Mouse (Mus musculus) liver, embryonic 13.5 days (tissue): ENCODE results near the gene Acbd3. TPM values are rescaled to one million over a fixed set of nuclear protein-coding genes. Genes with fewer than 3 reads are reported as not detected.
A peak's percentile ranks its signal among the peaks of the same experiment; 100 is the strongest.

ENCODE experiments used
- ATAC-seq: fragments of 200-750 bp; cut with Nextera tagmentation; 2 replicates; pipeline ENCODE4 v1.8.0; 2017; ENCODE audit warnings: low read depth, mild to moderate bottlenecking, moderate number of reproducible peaks, moderate library complexity
- DNase-seq: peaks from one replicate; pipeline ENCODE4 v3.0.0; 2022
- H3K27ac ChIP-seq: fragments of 300-500 bp; sonication (generic); 2 replicates; pipeline ENCODE4 v1.5.1; 2015; ENCODE audit warnings: moderate library complexity, mild to moderate bottlenecking, inconsistent platforms
- H3K27me3 ChIP-seq: fragments of 300-500 bp; sonication (generic); 2 replicates; pipeline ENCODE4 v1.6.1; 2015; ENCODE audit warnings: mild to moderate bottlenecking, inconsistent platforms
- H3K36me3 ChIP-seq: fragments of 300-500 bp; sonication (generic); 2 replicates; pipeline ENCODE4 v1.6.1; 2015; ENCODE audit warnings: mild to moderate bottlenecking, inconsistent platforms
- H3K4me1 ChIP-seq: fragments of 300-500 bp; sonication (generic); replicated peaks from 2 replicates; pipeline ENCODE4 v1.6.1; 2015; ENCODE audit warnings: inconsistent platforms
- H3K4me2 ChIP-seq: fragments of 300-500 bp; sonication (generic); 2 replicates; pipeline ENCODE4 v1.6.1; 2015; ENCODE audit warnings: inconsistent platforms, mild to moderate bottlenecking, moderate library complexity
- H3K4me3 ChIP-seq: fragments of 300-500 bp; sonication (generic); replicated peaks from 2 replicates; pipeline ENCODE4 v1.5.1; 2015; ENCODE audit warnings: mild to moderate bottlenecking, inconsistent platforms
- H3K9ac ChIP-seq: fragments of 300-500 bp; sonication (generic); 2 replicates; pipeline ENCODE4 v1.6.1; 2015; ENCODE audit warnings: mild to moderate bottlenecking, inconsistent platforms
- H3K9me3 ChIP-seq: fragments of 300-500 bp; sonication (generic); replicated peaks from 2 replicates; pipeline ENCODE4 v1.6.1; 2016; ENCODE audit warnings: inconsistent platforms
- WGBS: fragments of 180-500 bp; shearing (Covaris S2); methylation state at CpG from one replicate; pipeline ENCODE4 v1.1.7; 2015; ENCODE audit not compliant: insufficient replicate concordance; 5-methylcytosine and 5-hydroxymethylcytosine counted together
- polyA plus RNA-seq: library from polyadenylated mRNA; unstranded; fragments of >200 nt; fragmentation: Nextera tagmentation; extraction: Ambion mirVana; gene quantifications from 2 replicates; pipeline ENCODE4 v1.2.1, GENCODE M21; 2015

Acbd3 gene
- polyA plus RNA-seq, 1 experiment from 2014 or later = 8.7 TPM

DNA sequence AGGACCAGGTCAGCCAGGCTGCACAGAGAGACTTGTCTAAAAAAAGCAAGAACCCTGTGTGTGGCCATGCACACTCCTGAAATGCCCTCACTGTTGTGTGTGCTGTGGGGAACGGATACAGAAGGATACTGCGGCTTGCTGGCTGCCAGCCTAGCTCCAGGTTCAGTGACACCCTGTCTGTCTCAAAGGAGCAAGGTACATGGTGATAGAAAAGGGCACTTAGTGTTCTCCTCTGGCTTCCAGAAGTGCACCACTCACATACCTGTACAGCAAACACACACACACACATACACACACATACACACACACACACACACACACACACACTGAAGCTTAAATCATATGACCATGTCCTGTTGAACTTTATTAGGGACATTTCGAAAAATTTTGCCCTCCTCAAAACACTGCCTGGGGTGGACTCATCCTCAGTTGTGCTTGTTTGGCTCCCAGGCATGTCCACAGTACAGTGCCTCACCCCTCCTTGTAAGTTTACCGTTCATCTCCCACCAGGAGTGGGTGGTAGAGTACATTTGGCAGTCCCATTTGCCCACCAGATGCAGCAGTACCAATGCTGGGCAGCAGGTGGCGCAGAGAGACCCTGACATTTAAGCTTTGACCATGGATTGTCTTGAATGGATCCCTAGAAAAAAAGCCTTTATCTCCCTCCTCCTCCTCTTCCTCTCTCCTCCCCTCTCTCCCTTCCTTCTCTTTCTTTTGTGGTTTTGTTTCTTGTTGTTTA lies 5.7 kb upstream of the Acbd3 start:
- Histone ChIP-seq H3K4me3 (no peak overlapping the region), H3K27me3 (no peaks in the 10 kb centered on the region), H3K36me3 (no peaks in the 10 kb centered on the region), H3K9ac (no peak overlapping the region), H3K4me2 (no peak overlapping the region), H3K27ac (no peak overlapping the region), H3K4me1 (peaks cover 37% of the 10 kb centered on the region), H3K9me3 (no peaks in the 10 kb centered on the region)
- 47% methylated on average over 5 of the region's 5 CpGs for WGBS
- DNase-seq (peak; percentile 68), ATAC-seq (no peak)

DNA sequence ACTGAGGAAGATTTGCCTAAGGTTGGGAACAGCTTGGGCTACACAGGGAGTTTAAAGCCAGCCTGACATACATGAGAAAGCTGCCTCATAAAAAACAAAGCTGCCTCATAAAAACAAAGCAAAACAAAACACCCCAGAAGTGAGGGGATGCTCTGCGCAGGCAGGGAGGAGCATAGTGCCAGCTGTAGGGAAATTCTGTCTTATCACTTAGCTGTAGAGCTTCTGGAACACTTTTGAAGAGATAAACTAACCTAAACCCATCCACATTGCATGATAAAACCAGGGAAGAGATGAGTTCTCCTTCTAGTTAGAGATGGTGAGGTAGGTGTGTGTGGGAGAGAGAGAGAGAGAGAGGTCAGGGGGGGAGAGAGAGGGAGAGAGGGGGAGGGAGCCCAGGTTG lies 3.2 kb upstream of the Acbd3 start:
- Histone ChIP-seq H3K27ac (peak overlapping the region; percentile 61), H3K4me2 (peak overlapping the region; percentile 19), H3K9ac (0 out of 2 replicates have a peak overlapping the region, but pooled peaks have one; percentile 6), H3K27me3 (no peaks in the 10 kb centered on the region), H3K36me3 (no peaks in the 10 kb centered on the region), H3K9me3 (no peaks in the 10 kb centered on the region), H3K4me3 (no peak overlapping the region), H3K4me1 (peaks cover 54% of the 10 kb centered on the region)
- peak; percentile 56 for ATAC-seq
- 26% methylated on average over 1 of the region's 1 CpGs for WGBS
- peak; percentile 22 for DNase-seq

DNA sequence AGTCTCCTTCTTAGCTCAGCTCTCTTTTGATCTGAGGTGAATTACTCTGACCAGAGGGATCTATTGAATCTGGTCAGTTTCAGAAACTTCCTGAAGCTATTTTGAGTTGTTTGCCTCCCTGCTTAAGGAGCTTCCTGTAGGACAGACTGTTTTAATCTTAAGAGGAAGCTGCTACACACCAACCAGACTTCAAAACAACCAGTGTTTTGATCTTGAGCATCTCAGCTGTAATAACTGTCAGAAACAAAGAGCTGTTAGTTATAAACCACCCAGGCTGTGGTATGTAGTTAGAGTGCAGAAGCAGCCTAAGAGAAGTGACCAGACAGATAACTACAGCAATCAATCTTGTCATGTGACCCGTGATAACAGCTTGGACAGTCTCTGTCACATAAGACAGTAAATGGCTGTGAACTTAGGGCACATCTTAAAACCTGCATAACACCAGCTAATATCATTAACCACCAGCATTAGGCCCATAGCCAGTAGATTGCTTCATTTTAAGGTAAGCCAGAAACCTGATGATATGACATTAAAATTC lies 2.1 kb upstream of the Acbd3 start:
- H3K9ac ChIP-seq = no peak overlapping the region
- ATAC-seq (no peak), DNase-seq (no peak)
- no peaks in the 10 kb centered on the region for H3K27me3 ChIP-seq
- peaks cover 66% of the 10 kb centered on the region for H3K4me1 ChIP-seq
- H3K27ac ChIP-seq = peak overlapping the region; percentile 61; the same call in 1 of the 2 replicates
- H3K4me3 ChIP-seq = no peak overlapping the region
- no peak overlapping the region for H3K4me2 ChIP-seq
- WGBS = 17% methylated on average over 1 of the region's 1 CpGs
- H3K36me3 ChIP-seq = no peaks in the 10 kb centered on the region
- no peaks in the 10 kb centered on the region for H3K9me3 ChIP-seq

- Histone ChIP-seq H3K4me2 (peak overlapping the region; percentile 78), H3K9me3 (no peaks in the 10 kb centered on the region), H3K9ac (peak overlapping the region; percentile 86), H3K27ac (peak overlapping the region; percentile 90), H3K36me3 (no peaks in the 10 kb centered on the region), H3K27me3 (no peaks in the 10 kb centered on the region), H3K4me3 (peak overlapping the region; percentile 96), H3K4me1 (peaks cover 88% of the 10 kb centered on the region)
- ATAC-seq (peak; percentile 81), DNase-seq (no peak)
- under 1% methylated on average over 42 of the region's 42 CpGs for WGBS
Measured at GRCm38 (mm10) chr1:180726183-180726582, 340 bp downstream of the Acbd3 start.

DNA sequence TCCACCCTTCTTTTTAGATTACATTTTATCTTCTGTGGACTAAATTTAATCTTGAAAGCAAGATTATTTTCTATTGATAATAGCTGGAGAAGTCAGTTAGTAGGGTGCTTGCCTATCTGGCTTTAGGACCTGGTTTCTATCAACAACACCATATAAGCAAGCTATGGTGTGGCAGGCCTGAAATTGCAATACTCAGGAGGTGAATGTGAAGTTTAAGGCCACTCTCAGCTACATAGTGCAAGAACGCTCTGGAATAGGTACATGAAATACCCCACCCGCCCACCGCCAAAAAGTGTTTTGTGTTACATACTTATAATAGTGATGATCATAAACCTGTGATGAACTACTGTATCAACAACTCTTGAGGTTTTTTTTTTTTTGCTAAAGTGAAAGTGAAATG lies 3.4 kb downstream of the Acbd3 start:
- no peak for DNase-seq

GRCm38 (mm10) chr1:180747827-180748226 lies 22.0 kb downstream of the Acbd3 start:
- H3K4me2 ChIP-seq = no peak overlapping the region
- no peak overlapping the region for H3K27ac ChIP-seq
- peaks cover 81% of the 10 kb centered on the region for H3K36me3 ChIP-seq
- no peaks in the 10 kb centered on the region for H3K9me3 ChIP-seq
- H3K4me3 ChIP-seq = no peak overlapping the region
- ATAC-seq (no peak), DNase-seq (no peak)
- H3K4me1 ChIP-seq = no peaks in the 10 kb centered on the region
- H3K27me3 ChIP-seq = no peaks in the 10 kb centered on the region
- H3K9ac ChIP-seq = no peak overlapping the region

More for the DNA sequence above, 3.4 kb downstream of the Acbd3 start:
- no peaks in the 10 kb centered on the region for H3K27me3 ChIP-seq
- H3K9ac ChIP-seq = no peak overlapping the region
- no peak overlapping the region for H3K4me3 ChIP-seq
- peaks cover 11% of the 10 kb centered on the region for H3K36me3 ChIP-seq
- peaks cover 61% of the 10 kb centered on the region for H3K4me1 ChIP-seq
- H3K9me3 ChIP-seq = no peaks in the 10 kb centered on the region
- peak overlapping the region; percentile 3 for H3K27ac ChIP-seq
- H3K4me2 ChIP-seq = no peak overlapping the region
- no peak for ATAC-seq
- 78% methylated on average over 3 of the region's 3 CpGs for WGBS

- Histone ChIP-seq H3K36me3 (peaks cover 55% of the 10 kb centered on the region), H3K4me2 (no peak overlapping the region), H3K4me3 (no peak overlapping the region), H3K4me1 (no peaks in the 10 kb centered on the region), H3K27me3 (no peaks in the 10 kb centered on the region), H3K9ac (no peak overlapping the region), H3K9me3 (no peaks in the 10 kb centered on the region), H3K27ac (no peak overlapping the region)
- DNase-seq (no peak), ATAC-seq (no peak)
- WGBS = 86% methylated on average over 11 of the region's 11 CpGs
Measured at GRCm38 (mm10) chr1:180752115-180752514, 26.3 kb downstream of the Acbd3 start.

- Histone ChIP-seq H3K4me2 (no peak overlapping the region), H3K9ac (no peak overlapping the region), H3K4me1 (peaks cover 8% of the 10 kb centered on the region; the same call in 1 of the 2 replicates), H3K4me3 (no peak overlapping the region), H3K9me3 (no peaks in the 10 kb centered on the region), H3K27ac (no peak overlapping the region), H3K36me3 (peaks cover 34% of the 10 kb centered on the region), H3K27me3 (no peaks in the 10 kb centered on the region)
- DNase-seq = no peak
- WGBS = 82% methylated on average over 8 of the region's 8 CpGs
- ATAC-seq = no peak
Measured at GRCm38 (mm10) chr1:180754376-180754775, 28.5 kb downstream of the Acbd3 start.

DNA sequence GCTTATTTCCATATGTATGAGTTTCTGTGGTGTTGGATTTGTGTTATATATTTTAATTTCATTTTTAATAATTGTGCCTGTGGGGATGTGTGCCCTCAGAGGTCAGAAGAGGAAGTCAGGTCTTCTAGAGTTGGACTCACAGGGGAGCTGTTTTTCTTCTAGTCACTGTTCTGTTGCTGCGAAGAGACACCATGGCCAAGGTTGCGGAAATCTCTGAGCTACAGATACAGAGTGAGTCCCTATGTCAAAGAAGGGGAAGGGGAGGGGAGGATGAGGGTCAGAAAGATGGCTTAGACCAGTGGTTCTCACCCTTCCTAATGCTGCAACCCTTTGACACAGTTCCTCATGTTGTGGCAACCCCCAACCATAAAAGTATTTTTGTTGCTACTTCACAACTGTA lies 30.9 kb downstream of the Acbd3 start:
- Histone ChIP-seq H3K27me3 (no peaks in the 10 kb centered on the region), H3K9ac (no peak overlapping the region), H3K9me3 (no peaks in the 10 kb centered on the region), H3K36me3 (peaks cover 25% of the 10 kb centered on the region), H3K4me2 (no peak overlapping the region), H3K27ac (peak overlapping the region; percentile 2; the same call in 1 of the 2 replicates), H3K4me3 (no peak overlapping the region), H3K4me1 (peaks cover 8% of the 10 kb centered on the region; the same call in 1 of the 2 replicates)
- ATAC-seq (no peak), DNase-seq (no peak)
- 60% methylated on average over 2 of the region's 2 CpGs for WGBS

DNA sequence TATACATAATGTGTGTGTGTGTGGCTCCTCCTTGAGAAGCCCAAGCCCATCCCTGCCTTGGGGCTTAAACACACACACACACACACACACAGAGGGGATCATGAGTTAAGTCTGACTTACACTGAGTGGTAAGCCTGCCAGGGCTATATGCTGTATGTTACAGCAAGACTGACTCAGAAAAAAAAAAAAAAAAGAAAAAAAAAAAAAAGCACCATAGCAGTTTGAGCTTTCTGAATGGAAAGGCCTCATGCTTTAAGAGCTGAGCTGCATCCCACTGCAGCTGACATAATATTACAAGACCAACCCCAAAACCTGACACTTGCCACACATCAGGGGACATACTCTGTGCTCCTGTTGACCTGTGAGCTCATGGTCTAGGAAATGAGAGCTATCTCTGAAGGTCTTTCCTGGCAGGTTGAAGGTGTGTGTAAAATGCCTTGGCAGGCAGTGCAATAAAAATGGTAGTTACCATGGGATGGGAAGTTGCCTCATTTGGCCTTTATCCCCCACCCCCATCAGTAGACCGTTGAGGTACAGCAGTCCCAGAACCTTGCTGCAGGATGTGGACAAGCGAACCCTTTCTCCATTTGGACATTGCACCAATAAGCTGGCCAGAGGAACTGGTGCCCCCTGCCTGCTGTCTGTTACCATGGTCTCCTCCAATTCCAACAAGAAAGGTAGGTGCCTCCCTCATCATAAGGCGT lies 31.6 kb downstream of the Acbd3 start:
- Histone ChIP-seq H3K9ac (no peak overlapping the region), H3K4me2 (no peak overlapping the region), H3K36me3 (peaks cover 18% of the 10 kb centered on the region), H3K9me3 (no peaks in the 10 kb centered on the region), H3K4me3 (no peak overlapping the region), H3K27me3 (peaks cover 6% of the 10 kb centered on the region), H3K4me1 (peaks cover 8% of the 10 kb centered on the region; the same call in 1 of the 2 replicates), H3K27ac (peak overlapping the region; percentile 2; the same call in 1 of the 2 replicates)
- peak; percentile 25; the same call in 1 of the 2 replicates for ATAC-seq
- 74% methylated on average over 3 of the region's 3 CpGs for WGBS
- no peak for DNase-seq

- Histone ChIP-seq H3K9ac (no peak overlapping the region), H3K4me1 (peaks cover 11% of the 10 kb centered on the region; the same call in 1 of the 2 replicates), H3K27me3 (peaks cover 12% of the 10 kb centered on the region), H3K4me2 (no peak overlapping the region), H3K36me3 (peaks cover 12% of the 10 kb centered on the region), H3K9me3 (no peaks in the 10 kb centered on the region), H3K27ac (no peak overlapping the region), H3K4me3 (no peak overlapping the region)
- ATAC-seq (peak; percentile 27; the same call in 1 of the 2 replicates), DNase-seq (no peak)
- WGBS = 77% methylated on average over 7 of the region's 7 CpGs
Measured at GRCm38 (mm10) chr1:180757956-180758520, 32.2 kb downstream of the Acbd3 start.
